Mouse (Mus musculus) urinary bladder, adult 2 months (tissue): ENCODE data around the gene Cmtm4. TPM values are rescaled to one million over a fixed set of nuclear protein-coding genes. Genes with fewer than 3 reads are reported as not detected.

Experiments
- DNase-seq: peaks from one replicate; pipeline ENCODE4 v3.0.0; 2022; ENCODE audit warnings: low spot score
- polyA plus RNA-seq: library from polyadenylated mRNA; depleted of rRNA; stranded (reverse); fragments of >200 nt; gene quantifications from 2 replicates; pipeline ENCODE4 v1.2.3, GENCODE M21; 2012

Cmtm4 gene
- polyA plus RNA-seq, 1 experiment = 31.4 TPM

- no peak for DNase-seq
These were observed 15.9 kb upstream of the Cmtm4 start for GRCm38 (mm10) chr8:104411468-104411867.

GRCm38 (mm10) chr8:104410628-104411273 is 15.1 kb upstream of the Cmtm4 start:
- DNase-seq = no peak

GRCm38 (mm10) chr8:104408328-104409110 is 12.9 kb upstream of the Cmtm4 start:
- no peak for DNase-seq

GRCm38 (mm10) chr8:104406340-104407128 is 10.9 kb upstream of the Cmtm4 start:
- no peak for DNase-seq

- DNase-seq = no peak
These were observed 10.0 kb upstream of the Cmtm4 start for GRCm38 (mm10) chr8:104405430-104406187.

GRCm38 (mm10) chr8:104403596-104403995 is 8.0 kb upstream of the Cmtm4 start:
- DNase-seq = no peak

GRCm38 (mm10) chr8:104394801-104395702 is 555 bp downstream of the Cmtm4 start:
- DNase-seq = peak; percentile 69

GRCm38 (mm10) chr8:104393767-104394166 is 1.8 kb downstream of the Cmtm4 start:
- DNase-seq = no peak

GRCm38 (mm10) chr8:104393139-104393538 is 2.5 kb downstream of the Cmtm4 start:
- DNase-seq = no peak

GRCm38 (mm10) chr8:104390245-104390644 is 5.4 kb downstream of the Cmtm4 start:
- no peak for DNase-seq

- DNase-seq = no peak
These were observed 7.6 kb downstream of the Cmtm4 start for GRCm38 (mm10) chr8:104387980-104388379.

- DNase-seq = no peak
These were observed 8.1 kb downstream of the Cmtm4 start for GRCm38 (mm10) chr8:104387501-104387900.

GRCm38 (mm10) chr8:104386693-104387092 is 8.9 kb downstream of the Cmtm4 start:
- DNase-seq = no peak

GRCm38 (mm10) chr8:104383977-104384376 is 11.6 kb downstream of the Cmtm4 start:
- no peak for DNase-seq

GRCm38 (mm10) chr8:104383296-104383695 is 12.3 kb downstream of the Cmtm4 start:
- DNase-seq = no peak

- DNase-seq = no peak
These were observed 14.6 kb downstream of the Cmtm4 start for GRCm38 (mm10) chr8:104380961-104381411.

- DNase-seq = no peak
These were observed 15.3 kb downstream of the Cmtm4 start for GRCm38 (mm10) chr8:104380269-104380668.

GRCm38 (mm10) chr8:104379301-104379836 is 16.2 kb downstream of the Cmtm4 start:
- no peak for DNase-seq

- no peak for DNase-seq
These were observed 18.9 kb downstream of the Cmtm4 start for GRCm38 (mm10) chr8:104376669-104377068.

GRCm38 (mm10) chr8:104375959-104376358 is 19.6 kb downstream of the Cmtm4 start:
- DNase-seq = no peak
